Mouse (Mus musculus): ENCODE results near the gene Epb41l1.

Gene Epb41l1

DNA sequence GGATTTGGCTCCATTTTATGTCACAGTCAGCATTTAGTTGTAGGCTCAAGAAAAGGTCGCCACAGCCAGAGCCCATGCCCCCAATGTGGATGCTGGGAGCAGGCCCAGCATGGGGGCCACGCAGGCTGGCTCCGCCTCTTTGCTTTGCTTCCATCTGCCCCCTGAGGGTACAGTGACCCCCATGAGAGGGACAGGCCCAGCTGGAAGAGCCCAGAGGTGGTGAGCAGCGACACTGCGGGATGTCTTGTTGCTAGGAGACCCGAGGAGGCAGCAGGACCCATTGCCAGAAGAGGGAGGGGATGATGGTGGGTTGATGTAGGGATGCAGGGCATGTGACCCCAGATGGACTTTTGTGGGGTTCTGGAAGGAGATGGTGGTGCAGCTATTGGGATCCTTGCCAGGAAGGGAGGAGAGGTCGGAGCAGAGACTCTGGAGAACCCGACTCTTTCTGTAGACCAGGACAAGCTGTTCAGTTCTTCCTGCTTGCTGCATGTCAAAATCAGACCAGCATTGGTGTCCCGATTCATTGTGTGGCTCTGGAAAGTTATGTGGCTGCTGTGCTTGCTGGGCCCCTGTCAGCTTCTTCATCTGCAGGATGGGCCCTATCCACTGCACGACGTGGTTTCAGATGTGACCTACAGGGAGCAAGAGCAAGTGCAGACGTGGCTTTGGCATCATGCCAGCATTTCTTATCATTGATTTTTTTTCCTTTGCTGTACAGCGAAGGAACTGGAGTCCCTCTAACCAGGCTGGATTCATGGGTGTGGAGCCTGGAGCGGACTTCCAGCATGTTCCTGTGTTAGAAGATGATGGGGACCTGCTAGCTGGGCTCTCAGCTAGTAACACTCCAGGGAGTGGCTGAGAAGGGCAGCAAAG is 41.7 kb downstream of the Epb41l1 start:
- DNase-seq, result peak; percentile 44

DNA sequence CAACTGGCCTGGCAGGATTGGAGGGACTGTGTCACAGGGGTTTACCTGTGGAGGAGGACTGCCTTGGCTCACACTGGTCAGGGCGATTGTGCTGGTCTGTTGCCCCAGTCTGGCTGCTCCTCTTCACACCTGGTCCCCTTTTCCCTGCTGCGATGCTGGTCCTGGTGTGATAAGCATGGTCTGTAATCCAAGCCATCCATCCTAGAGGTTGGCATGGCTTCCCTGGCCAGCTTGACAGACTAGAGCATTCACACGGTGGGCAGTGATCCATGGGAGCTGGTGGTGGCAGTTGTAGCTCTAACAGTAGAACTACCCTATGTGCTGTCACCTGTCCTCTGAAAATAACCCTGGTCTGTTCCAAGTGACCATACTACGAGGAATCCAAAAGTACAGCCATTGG is 43.7 kb downstream of the Epb41l1 start:
- DNase-seq, result peak; percentile 78

DNA sequence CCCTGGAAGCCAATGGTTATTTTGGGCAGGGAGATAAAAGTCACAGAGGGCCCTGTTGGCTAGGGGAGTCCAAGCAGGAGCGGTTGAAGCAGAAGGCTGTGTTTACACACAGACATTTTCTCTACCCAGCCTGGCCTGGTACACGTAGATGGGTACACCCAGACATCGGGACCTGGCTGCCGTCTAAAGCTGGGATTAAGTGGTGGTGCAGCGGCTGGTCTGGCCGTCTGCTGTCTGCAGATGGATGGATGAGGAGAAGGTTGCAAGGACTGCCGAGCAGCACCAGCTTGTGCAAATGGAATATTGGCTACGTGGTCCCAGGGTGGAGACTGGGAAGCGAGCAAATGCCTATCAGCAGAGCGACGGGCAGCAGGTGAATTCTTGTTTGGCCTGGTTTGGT is 46.8 kb downstream of the Epb41l1 start:
- no peak for DNase-seq

DNA sequence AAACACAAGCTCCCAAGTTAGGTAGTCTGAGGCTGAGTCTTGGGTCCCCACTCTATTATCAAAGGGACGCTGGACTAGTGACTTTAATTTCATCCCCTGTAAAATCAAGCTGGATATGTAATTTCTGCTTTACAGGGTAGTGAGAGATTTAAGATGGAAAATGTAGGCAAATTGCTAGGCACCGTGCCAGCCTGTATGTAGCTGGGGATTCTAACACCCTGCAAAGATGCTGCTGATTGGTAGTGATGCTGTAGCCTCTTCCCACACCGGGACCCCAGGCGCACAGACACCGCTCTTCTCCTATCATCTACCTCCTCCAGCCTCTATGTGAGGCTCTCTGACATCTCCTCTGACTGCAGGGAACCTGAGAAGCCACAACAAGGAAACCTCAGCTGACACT is 48.2 kb downstream of the Epb41l1 start:
- DNase-seq, result no peak

DNA sequence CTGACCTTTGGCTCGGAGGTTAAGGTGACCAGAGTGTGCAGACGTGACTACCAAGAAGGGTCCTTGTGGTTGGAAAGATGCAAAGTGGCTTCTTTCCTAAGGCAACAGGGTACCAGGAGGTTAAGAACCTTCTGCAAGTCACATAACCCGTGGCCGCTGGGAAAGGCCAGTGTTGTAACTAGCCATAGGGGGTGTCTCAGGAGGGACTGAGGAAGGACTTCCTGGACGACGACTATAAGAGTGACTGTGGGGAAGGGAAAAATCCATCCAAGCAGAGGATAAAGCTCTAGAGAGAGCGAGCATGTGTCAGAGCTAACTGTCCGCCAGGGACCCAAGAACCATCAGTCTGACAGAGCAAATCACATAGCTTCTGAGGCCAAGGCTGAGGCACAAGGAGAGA is 48.8 kb downstream of the Epb41l1 start:
- DNase-seq, result no peak

DNA sequence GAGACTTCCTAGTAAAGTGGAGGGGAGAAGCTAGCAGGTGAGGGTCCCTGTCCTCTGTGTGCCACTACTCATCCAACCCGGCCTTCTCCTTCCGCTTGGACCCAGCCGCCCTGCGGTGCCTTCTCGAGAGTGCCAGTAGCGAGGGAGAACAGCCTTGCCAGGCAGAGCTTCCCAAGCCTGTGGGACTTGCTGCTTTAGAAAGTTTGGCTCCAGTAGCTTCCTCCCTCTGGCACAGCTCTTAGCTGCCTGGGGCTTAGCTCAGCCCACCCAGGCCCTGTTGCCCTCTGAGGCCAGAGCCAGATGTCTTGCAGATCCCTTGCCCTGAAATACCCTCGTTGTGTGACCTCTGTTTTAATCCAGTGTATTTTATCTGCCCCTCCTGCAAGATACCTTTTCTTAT is 50.2 kb downstream of the Epb41l1 start:
- DNase-seq, result no peak

DNA sequence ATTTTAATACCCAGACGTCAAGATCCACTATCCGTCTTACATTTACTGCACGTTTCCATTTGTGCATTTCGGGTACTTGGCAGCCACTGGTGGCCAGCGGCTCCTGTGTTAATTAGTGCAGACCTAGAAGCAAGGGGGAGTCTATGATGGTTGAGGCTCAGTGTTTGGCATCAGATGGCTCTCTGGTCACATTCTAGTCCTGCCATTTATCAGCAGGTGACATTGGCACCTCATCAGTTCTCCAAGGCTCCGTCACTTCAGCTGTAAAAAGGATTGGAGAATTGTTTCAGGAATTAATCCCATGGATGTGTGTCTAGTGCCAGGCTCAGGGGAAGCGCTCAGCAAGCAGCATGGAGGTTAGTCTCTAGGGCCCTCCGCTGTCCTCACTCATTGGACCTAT is 51.6 kb downstream of the Epb41l1 start:
- DNase-seq, result no peak

DNA sequence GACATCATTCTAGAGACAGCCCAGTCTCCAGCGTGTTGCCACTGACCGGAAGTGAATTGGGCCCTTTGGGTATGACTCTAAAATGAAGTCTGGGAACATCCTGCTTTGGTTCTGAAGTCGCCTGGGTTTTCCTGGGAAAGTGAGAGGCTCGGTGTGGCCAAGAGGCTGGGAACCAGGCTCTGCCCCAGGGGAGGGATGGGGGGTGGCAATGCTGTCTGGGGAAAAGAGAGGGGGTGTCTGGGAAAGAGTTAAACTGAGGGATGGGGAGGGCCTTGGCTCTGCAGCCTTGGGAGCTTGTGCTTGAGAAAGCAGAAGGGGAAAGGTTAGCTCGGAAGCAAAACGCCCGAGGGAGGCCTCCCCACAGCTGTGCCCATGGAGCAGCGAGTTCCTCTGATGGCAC is 53.0 kb downstream of the Epb41l1 start:
- DNase-seq, result no peak

DNA sequence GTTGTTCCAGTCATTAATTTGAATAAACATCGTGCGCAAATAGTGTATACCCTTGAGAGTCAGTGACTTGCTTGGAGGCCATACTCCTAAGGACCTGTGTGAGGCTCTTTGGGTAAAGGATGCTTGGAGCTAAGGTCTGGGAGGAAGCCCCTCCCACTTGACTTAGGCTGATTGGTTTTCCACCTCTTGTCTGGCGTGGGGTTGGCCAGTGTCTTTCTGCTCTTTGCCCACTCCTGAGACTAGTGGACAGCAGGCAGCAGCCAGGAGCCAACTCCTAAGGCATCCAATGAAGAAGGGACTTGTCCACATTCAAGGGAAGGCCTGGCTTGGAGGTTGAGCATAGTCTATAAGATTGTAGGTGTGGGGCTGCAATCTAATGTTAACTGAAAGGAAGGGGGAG is 53.4 kb downstream of the Epb41l1 start:
- DNase-seq, result peak; percentile 65

DNA sequence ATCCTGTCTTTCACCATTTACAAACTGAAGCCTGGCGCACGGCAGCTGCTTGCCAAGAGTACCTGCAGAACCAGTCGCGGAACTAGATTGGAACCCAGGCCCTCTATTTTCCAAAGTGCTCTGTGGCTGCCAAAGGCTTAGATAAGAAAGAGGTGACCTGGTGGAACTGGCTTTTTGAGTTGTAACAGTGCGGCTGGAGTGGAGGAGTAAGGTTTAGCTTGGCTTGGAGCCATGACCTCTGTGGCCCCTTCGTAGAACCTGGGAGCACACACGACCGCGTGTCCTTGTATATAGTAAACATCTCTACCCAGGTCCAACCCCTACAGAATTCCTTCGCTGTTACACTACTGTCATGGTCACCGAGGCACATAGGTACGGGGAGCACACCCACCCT is 54.2 kb downstream of the Epb41l1 start:
- peak; percentile 70 for DNase-seq

DNA sequence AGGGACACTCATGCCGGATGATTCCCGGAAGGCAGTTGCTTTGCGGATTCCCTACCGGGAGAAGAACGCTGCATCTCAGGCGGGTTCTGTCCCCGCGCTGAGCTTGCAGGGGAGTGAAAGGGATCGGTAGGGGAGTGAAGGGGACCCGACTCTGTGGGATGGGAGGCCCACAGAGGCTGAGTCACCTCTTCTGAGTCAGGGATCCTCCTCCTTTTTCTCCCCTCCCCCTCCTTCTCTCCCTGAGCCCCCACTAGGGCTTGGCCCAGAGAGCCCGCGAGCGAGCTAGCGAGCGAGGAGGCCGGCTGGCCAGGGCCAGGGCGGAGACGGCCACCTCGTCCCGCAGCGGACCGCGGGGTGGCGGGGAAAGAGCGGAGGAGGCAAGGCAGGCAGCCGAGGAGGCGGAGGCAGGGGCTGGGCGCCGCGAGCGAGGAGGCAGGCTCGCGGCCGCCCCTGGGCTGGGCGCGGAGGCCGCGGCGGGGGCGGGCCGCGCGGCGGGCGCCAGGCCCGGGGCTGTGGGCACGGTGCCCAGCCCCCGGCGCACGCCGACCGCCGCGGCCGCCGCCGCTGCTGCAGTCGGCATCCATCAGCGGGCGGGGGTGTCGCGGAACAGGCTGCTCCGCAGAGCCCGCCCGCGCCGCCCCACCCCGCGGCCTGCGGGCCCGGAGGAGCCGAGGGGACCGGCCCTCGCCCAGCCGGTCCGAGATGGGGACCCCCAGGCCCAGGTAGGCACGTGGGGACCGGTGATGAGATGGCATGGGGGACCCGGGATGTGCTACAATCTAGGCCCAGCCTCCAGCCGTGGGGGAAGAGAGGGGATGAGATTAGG is 54.8 kb downstream of the Epb41l1 start:
- peak; percentile 86 for DNase-seq

DNA sequence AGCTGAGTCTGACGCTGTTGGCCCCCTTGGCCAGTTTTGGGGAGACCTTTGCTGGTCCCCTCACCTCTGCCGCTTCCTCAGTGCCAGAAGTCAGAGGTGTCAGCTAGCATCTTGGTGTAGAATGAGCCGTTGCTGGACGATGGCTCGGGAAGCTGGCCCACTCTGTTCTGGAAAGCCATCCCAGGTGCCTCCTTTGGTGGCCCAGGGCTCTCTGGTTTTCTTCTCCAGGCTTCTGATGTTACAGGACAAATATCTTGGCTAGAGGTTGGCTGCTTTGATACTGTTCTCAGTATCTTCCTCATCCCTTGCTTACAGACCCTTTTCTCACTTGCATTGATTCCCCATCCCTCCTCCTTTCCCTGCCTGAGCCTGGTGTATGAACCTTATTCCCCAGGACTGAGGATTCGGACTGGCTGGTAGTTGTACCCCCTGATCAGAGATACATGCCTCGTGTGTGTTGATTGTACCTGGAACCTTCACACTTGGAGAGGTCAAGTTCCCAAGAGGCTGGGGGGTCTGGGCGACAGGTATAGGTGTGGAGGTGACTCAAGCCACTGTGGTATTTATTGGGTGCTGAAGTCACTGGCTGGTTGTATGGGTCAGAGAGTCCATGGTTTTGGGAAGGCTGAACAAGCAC is 55.5 kb downstream of the Epb41l1 start:
- DNase-seq, result no peak

DNA sequence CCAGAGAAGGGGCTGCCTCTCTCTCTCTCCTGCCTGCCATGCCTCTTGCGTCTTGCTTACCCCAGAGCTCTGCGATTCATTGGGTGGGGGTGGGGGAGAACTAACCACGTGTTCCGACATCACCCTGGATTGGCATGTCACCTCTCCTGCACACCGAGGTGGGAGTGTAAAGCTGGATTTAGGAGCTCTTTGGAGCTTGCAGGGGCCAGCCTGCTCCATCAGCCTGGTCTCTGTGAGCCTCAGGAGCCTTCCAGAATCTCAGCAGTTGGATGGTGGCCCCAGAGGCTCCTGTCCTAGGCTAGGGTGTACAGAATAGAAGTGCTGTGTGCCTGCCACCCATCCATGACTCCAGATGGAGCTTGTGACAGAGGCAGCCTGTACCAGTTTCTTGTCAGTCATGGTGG is 56.0 kb downstream of the Epb41l1 start:
- peak; percentile 67 for DNase-seq

DNA sequence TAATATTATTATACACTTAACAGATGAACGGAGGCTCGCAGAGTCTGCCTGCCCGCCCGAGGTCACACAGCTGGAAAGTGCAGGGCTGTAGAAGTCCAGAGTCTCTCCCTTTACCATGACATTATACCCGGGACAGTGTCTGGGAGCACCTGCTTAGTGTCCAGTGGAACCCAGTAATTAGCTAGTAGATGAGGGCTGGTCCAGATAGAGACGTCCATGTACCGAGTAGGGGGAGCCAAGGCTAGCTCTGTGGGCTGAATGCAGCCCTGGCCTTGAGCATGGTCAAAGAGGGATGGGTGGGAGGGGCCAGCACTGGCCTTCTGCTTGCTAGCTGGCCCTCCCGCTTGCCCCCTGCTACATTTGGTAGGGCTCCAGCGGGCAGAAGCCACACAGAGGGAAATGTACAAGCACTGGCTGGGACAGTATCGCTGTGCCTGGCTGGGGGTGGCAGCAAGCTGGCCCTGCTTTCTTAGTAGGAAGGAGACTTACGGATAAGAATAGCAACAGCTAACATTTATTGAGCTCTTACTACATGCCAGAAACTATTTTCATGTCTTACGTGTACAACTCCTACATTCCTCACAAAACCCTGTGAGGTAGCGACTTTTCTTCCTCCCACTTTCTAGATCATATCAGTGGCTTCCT is 57.5 kb downstream of the Epb41l1 start:
- DNase-seq, result peak; percentile 90

DNA sequence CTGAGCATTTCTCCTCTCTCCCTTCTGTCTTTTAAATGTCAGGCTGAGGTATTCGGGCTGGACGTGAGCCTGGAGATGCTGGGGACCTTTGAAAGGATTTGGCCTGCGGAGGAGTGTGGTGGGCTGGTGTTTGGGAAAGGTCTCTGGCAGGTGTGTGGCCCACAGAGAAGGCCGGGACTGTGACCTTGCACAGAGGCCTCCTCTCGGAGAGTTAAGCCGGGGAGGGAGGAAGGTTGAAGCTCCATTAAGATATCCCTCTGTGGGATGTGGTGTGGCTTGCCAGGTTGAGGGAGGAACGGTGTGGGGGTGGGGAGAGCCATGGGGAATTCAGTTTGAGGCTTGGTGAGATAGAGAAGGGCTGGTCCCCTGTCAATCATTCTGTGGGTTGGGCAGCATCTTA is 59.1 kb downstream of the Epb41l1 start:
- peak; percentile 61 for DNase-seq

DNA sequence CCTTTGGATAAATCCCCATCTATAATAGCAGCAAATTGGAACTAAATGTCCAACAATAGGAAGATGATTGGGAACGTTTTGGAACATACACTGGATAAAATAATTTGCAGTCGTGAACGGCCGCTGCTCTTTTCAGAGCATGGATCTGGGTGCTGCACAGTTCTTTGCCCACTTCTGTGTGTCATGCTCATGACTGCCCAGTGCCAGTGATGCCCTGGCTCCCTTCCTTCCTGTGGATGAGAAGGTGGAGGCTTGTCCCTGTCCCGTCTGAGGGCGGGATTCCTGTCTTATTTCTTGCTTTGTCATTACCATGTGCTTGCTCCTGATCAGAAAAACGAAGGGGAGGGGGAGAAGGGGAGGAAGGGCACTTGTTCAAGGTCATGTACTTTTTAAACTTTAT is 59.6 kb downstream of the Epb41l1 start:
- peak; percentile 36 for DNase-seq

DNA sequence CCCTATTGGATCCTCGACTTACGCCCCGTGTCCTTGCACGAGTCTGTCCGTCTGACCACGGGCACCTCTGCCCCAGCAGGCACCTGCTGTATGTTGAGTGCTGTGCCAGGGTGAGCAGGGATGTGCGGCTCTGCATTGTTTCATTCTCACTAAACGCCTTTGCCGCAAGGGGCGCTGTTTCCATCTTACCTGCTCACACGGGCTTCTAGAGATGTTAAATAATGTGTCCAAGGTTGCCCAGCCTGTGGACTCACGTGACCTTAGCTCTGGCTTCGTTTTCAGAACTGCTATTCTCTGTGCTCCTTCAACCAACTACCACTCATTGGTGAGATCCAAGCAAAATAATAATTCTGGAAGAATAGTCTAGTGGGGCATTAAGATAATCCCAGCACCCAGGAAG is 61.6 kb downstream of the Epb41l1 start:
- DNase-seq, result peak; percentile 80

DNA sequence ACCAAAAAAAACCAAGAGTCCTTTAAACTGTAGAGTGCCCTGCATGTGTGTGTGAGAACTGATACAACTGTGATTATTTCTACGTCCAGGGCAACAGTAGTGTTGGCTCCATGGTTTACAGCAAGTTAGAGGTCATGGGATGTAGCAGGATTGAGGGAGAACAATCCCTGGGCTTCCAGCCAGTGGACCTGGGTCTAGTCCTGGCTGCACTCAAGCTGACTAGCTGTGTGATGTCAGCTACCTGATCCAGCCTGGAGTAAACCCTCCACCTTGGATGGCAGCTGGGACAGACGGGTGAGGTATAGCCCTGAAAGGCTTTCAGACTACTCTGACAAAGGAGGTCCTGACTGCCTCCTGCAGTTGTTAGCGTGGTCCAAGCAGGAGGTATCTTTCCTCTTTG is 62.1 kb downstream of the Epb41l1 start:
- peak; percentile 53 for DNase-seq

DNA sequence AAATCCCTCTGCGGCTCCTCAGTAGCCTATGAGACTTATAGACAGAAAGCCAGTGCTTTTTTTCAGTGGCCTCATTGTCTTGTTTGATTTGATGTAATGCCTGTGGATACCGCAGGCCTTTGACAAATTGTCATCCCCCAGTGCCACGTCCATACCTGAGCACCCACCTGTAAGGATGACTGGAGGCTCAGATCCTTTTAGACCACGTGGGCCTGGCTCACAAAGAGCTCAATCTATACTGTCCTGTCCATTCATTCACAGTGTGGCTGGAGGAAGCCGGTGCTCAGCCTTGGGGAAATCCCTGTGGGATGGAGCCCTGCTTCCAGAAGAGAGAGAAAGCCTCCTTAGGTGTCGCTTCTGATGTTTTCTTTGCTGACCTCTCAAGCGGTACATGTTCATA is 62.5 kb downstream of the Epb41l1 start:
- DNase-seq, result no peak

DNA sequence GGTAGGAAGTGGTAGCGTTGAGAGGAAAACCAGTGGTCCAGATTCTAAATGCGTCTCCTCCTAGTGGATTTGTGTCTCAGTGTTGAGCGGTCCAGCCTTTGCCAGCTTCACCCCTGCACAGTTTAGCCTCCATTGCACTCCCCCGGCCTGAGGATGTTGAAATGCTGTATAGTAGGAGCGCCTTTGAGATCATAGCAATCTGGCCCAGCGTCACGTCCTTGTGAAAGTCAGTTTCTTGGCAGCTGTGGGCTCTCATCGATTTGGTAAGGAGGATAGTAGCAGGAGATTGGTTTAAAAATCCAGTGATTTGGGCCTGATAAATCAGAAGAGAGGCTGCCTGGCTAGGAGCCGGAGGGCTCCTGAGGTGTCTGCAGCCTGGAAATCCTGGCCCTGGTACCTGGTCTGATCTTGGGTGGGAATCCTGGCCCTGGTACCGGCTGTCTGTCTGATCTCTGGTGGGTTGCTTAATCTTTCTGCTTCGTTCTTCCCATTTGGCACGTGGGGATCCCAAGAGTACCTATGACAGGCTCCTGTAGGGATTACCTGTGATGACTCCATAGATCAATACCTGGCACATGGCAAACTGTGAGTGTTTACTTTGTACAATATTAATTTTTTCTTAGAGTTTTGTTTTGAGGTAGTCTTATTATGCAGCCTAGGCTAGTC is 65.5 kb downstream of the Epb41l1 start:
- DNase-seq, result no peak

DNA sequence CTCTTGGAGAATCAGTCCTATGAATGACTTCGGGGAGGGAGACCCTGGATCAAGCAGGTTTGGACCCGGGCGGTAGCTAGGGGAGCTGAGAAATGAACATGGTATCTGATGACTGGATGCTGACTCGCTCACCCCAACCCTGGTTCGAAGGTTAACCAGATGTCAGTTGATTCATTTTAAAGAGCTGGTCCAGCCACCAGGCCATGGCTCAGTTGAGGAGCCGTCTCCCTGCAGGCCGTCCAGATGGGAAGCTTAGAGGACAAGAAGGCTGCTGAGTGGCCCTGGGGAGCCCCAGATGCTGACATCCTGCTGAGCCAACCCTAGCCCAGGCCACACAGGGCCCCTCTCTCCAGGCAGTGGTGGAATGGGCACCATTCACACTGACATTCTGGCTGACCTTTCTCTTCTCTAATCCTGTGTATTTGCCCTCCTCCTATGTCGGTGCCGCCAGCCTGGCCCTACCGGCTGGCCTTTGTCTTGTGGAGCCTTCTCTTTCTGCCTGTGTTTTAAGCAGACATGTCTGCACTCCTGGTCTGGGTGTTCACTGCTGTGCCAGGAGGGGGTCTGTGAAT is 67.0 kb downstream of the Epb41l1 start:
- peak; percentile 55 for DNase-seq

DNA sequence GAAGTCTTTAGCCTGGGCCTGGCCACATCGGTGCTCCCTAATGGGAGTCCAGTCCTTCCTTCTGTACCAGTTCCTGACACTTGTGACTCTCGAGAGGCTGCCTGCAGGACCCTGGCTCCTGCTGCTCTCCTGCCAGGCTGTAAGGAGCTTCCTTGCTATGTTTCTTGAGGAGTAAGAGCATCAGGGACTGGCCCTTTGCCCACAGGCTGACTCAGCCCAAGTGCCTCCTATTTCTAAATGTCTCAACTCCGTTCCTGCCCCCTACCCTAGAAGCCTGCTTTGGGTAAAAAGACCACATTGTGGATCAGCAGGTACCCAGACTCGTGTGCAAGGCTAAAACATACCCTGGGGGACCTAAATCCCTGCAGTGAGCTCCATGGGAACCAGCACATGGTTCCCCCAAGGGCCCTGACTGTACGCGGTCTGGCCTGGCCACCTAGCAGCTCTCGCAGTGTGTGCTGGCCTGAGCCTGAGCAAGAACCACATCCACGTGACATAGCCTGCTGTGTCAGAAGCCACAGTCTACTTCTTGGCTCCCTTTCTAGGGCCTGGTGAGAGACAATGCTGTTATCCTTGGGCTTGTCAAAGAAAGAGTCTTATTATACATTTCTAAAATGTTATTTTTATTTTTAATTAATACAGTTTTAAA is 67.6 kb downstream of the Epb41l1 start:
- DNase-seq, result peak; percentile 84

Data from cerebellum, adult 11-12 months (tissue).